Mouse (Mus musculus) spleen, adult 2 months (tissue): ENCODE measurements at regions not wholly inside any gene's neighbourhood (a gene's known extent, or its start where the extent isn't known, plus 50 kb on each side); places are given as distances from the start of the nearest gene placed in this dataset.
"Not testable (repeated sequence)": the region's sequence is repeated elsewhere in the genome, so short reads cannot be mapped to it uniquely, and the experiment has no call there.

Source experiments
- CTCF ChIP-seq: fragments of 200-500 bp; IDR thresholded peaks from 2 replicates; pipeline ENCODE4 v1.5.1; 2011; ENCODE audit warnings: mild to moderate bottlenecking, inconsistent platforms; ENCODE audit not compliant: insufficient read depth, insufficient read length, insufficient replicate concordance; ENCODE audit errors: extremely low read depth
- POLR2A ChIP-seq: fragments of 200-500 bp; IDR thresholded peaks from 2 replicates; pipeline ENCODE4 v1.6.1; 2011; ENCODE audit warnings: low read depth, low read length, inconsistent platforms

GRCm38 (mm10) chr6:70406290-70406689, 385.7 kb downstream of the Rpia start:
- not testable (repeated sequence) for TF ChIP-seq POLR2A, CTCF
